Mouse (Mus musculus) forebrain, embryonic 14.5 days (tissue): ENCODE data around the gene Xylt2. TPM values are rescaled to one million over a fixed set of nuclear protein-coding genes. Genes with fewer than 3 reads are reported as not detected.

Source experiments
- ATAC-seq: fragments of 200-750 bp; cut with Nextera tagmentation; 2 replicates; pipeline ENCODE4 v1.8.0; 2017; ENCODE audit warnings: mild to moderate bottlenecking, moderate library complexity
- DNase-seq: peaks from one replicate; pipeline ENCODE4 v3.0.0-alpha.2; 2015; ENCODE audit warnings: low spot score
- H3K27ac ChIP-seq: fragments of 300-500 bp; sonication (generic); 2 replicates; pipeline ENCODE4 v1.5.1; 2014; ENCODE audit warnings: low read depth, mild to moderate bottlenecking, control low read depth, low read length, moderate library complexity
- H3K27me3 ChIP-seq: fragments of 300-500 bp; sonication (generic); replicated peaks from 2 replicates; pipeline ENCODE4 v1.6.1; 2014; ENCODE audit warnings: low read length, control low read depth, mixed read lengths; ENCODE audit not compliant: control insufficient read depth, insufficient read depth
- H3K36me3 ChIP-seq: fragments of 300-500 bp; sonication (generic); 2 replicates; pipeline ENCODE4 v1.6.1; 2014; ENCODE audit warnings: low read length, control low read depth; ENCODE audit not compliant: control insufficient read depth, insufficient read depth
- H3K4me1 ChIP-seq: fragments of 300-500 bp; sonication (generic); 2 replicates; pipeline ENCODE4 v1.6.1; 2014; ENCODE audit warnings: antibody characterized with exemption, low read length, control low read depth; ENCODE audit not compliant: control insufficient read depth, insufficient read depth
- H3K4me2 ChIP-seq: fragments of 300-500 bp; sonication (generic); 2 replicates; pipeline ENCODE4 v1.6.1; 2014; ENCODE audit warnings: mild to moderate bottlenecking, control low read depth, low read length
- H3K4me3 ChIP-seq: fragments of 300-500 bp; sonication (generic); 2 replicates; pipeline ENCODE4 v1.5.1; 2014; ENCODE audit warnings: low read depth, low read length, control low read depth
- H3K9ac ChIP-seq: fragments of 300-500 bp; sonication (generic); 2 replicates; pipeline ENCODE4 v1.6.1; 2014; ENCODE audit warnings: mild to moderate bottlenecking, low read length, control low read depth, moderate library complexity
- H3K9me3 ChIP-seq: fragments of 300-500 bp; sonication (generic); replicated peaks from 2 replicates; pipeline ENCODE4 v1.6.1; 2016; ENCODE audit warnings: low read length, control low read depth, mixed read lengths; ENCODE audit not compliant: control insufficient read depth
- WGBS: fragments of 180-500 bp; shearing (Covaris S2); extraction: QIAGEN DNeasy Blood & Tissue Kit; methylation state at CpG from one replicate; pipeline ENCODE4 v1.1.7; 2014; 5-methylcytosine and 5-hydroxymethylcytosine counted together
- polyA plus RNA-seq: library from polyadenylated mRNA; unstranded; fragments of >200 nt; fragmentation: Nextera tagmentation; extraction: Ambion mirVana; gene quantifications from 2 replicates; pipeline ENCODE4 v1.2.1, GENCODE M21; 2014

Xylt2 gene
- 6.9 and 8.2 TPM in 2 replicates for polyA plus RNA-seq

- 0% methylated on average over 77 of the region's 82 CpGs for WGBS
- ATAC-seq, result peak; percentile 97
These were observed at the start of gene Xylt2 for GRCm38 (mm10) chr11:94676754-94677606. TSS of gene Xylt2 (minus strand) at chr11:94677515.

GRCm38 (mm10) chr11:94719216-94719615 is 41.9 kb upstream of the Xylt2 start:
- Histone ChIP-seq H3K4me1 (no peaks in the 10 kb centered on the region), H3K9ac (no peak overlapping the region), H3K4me3 (no peak overlapping the region), H3K27me3 (no peaks in the 10 kb centered on the region), H3K27ac (no peak overlapping the region), H3K4me2 (no peak overlapping the region), H3K9me3 (no peaks in the 10 kb centered on the region), H3K36me3 (no peaks in the 10 kb centered on the region)
- WGBS, result 78% methylated on average over 2 of the region's 2 CpGs
- no peak for ATAC-seq
- no peak for DNase-seq

More at GRCm38 (mm10) chr11:94676754-94677606, at the start of gene Xylt2:
- no peaks in the 10 kb centered on the region for H3K36me3 ChIP-seq
- peak; percentile 96 for DNase-seq
- peak within 1 kb of the TSS; percentile 64 for H3K4me3 ChIP-seq
- no peaks in the 10 kb centered on the region for H3K27me3 ChIP-seq
- peak within 1 kb of the TSS; percentile 94 for H3K9ac ChIP-seq
- peaks cover 14% of the 10 kb centered on the region for H3K4me1 ChIP-seq
- H3K4me2 ChIP-seq, result peak within 1 kb of the TSS; percentile 88
- no peaks in the 10 kb centered on the region for H3K9me3 ChIP-seq
- peak within 1 kb of the TSS; percentile 84 for H3K27ac ChIP-seq

- Histone ChIP-seq H3K9ac (no peak overlapping the region), H3K4me1 (no peaks in the 10 kb centered on the region), H3K4me2 (no peak overlapping the region), H3K27me3 (no peaks in the 10 kb centered on the region), H3K9me3 (no peaks in the 10 kb centered on the region), H3K27ac (no peak overlapping the region), H3K36me3 (no peaks in the 10 kb centered on the region), H3K4me3 (no peak overlapping the region)
- DNase-seq (no peak), ATAC-seq (no peak)
- WGBS, result 90% methylated on average over 7 of the region's 7 CpGs
These were observed 41.0 kb upstream of the Xylt2 start for GRCm38 (mm10) chr11:94718113-94718909.

DNA sequence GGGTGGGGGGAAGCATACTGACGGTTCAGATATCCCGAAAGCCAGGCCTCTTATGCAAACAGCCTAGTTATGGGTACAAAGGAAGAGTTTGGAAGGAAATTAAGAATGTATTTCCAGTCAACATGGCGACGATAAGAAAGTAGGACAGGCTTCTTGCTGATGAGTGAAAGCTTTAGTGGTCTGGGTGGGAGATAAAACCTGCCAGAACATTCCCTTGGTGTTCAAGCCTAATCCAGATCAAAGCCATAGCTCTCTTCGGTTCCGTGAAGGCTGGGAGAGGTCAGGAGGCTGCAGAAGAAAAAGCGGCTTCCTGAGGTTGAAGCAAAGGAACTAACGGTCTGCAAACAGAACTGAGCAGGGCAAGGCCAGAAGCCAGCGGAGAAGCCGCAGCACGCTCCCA is 39.9 kb upstream of the Xylt2 start:
- no peaks in the 10 kb centered on the region for H3K27me3 ChIP-seq
- H3K4me1 ChIP-seq, result no peaks in the 10 kb centered on the region
- ATAC-seq, result no peak
- H3K27ac ChIP-seq, result no peak overlapping the region
- no peaks in the 10 kb centered on the region for H3K9me3 ChIP-seq
- no peak for DNase-seq
- H3K4me3 ChIP-seq, result no peak overlapping the region
- H3K4me2 ChIP-seq, result no peak overlapping the region
- no peak overlapping the region for H3K9ac ChIP-seq
- H3K36me3 ChIP-seq, result no peaks in the 10 kb centered on the region
- WGBS, result 46% methylated on average over 11 of the region's 11 CpGs

DNA sequence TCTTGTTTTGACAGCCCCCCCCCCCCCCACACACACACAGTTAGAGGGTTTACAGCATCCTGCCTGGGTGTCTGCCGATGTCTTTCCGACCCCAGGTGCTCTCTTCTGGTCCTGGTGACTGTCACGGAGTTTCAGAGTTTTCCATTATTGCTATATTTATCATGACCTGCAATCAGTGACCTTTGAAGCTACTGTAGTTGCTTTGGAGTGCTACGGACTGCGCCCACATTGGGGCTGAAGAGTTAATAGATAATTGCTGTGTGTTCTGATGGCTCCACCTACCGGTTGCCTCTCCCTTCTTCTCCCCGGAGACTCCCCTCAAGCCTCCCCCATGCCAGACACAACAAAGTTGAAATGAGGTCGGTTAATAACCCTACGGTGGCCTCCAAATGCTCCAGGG is 39.4 kb upstream of the Xylt2 start:
- no peak overlapping the region for H3K9ac ChIP-seq
- ATAC-seq (peak; percentile 20; the same call in 1 of the 2 replicates), DNase-seq (peak; percentile 49)
- no peaks in the 10 kb centered on the region for H3K9me3 ChIP-seq
- no peaks in the 10 kb centered on the region for H3K36me3 ChIP-seq
- H3K4me3 ChIP-seq, result no peak overlapping the region
- no peaks in the 10 kb centered on the region for H3K27me3 ChIP-seq
- H3K27ac ChIP-seq, result no peak overlapping the region
- no peaks in the 10 kb centered on the region for H3K4me1 ChIP-seq
- WGBS, result 19% methylated on average over 9 of the region's 9 CpGs
- no peak overlapping the region for H3K4me2 ChIP-seq

- H3K36me3 ChIP-seq, result no peaks in the 10 kb centered on the region
- no peaks in the 10 kb centered on the region for H3K27me3 ChIP-seq
- ATAC-seq (no peak), DNase-seq (no peak)
- H3K4me2 ChIP-seq, result no peak overlapping the region
- H3K9me3 ChIP-seq, result no peaks in the 10 kb centered on the region
- no peak overlapping the region for H3K4me3 ChIP-seq
- H3K4me1 ChIP-seq, result no peaks in the 10 kb centered on the region
- 74% methylated on average over 5 of the region's 5 CpGs for WGBS
- H3K9ac ChIP-seq, result no peak overlapping the region
- no peak overlapping the region for H3K27ac ChIP-seq
These were observed 38.3 kb upstream of the Xylt2 start for GRCm38 (mm10) chr11:94715622-94716021.

- WGBS, result 65% methylated on average over 11 of the region's 11 CpGs
- Histone ChIP-seq H3K9me3 (no peaks in the 10 kb centered on the region), H3K4me3 (no peak overlapping the region), H3K36me3 (no peaks in the 10 kb centered on the region), H3K4me1 (no peaks in the 10 kb centered on the region), H3K27ac (no peak overlapping the region), H3K9ac (no peak overlapping the region), H3K27me3 (no peaks in the 10 kb centered on the region), H3K4me2 (no peak overlapping the region)
- DNase-seq (no peak), ATAC-seq (no peak)
These were observed 36.0 kb upstream of the Xylt2 start for GRCm38 (mm10) chr11:94713246-94713860.

DNA sequence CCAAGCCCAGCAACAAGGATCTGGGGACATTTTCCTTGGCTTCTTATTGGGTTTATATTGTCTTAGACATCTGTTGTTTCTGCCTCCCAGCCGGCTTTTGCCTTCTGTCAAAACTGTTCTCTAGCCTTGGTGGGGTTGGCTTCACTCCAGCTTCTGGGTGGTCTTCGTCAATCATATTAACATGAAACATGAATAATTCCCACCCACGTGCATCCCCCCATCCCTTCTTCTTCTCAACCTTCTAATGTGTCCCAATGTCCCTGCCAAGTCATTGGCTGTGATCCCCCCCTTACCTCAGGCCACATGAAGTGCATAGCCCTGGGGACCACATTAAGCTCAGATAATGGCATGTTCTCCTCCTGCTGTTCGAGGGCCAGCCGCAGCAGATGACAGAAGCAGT is 27.2 kb upstream of the Xylt2 start, which contains the start of gene Gm11541:
Gene Gm11541 (minus strand): TSS at position 28 of the 400 bp plus-strand sequence.
- no peaks in the 10 kb centered on the region for H3K36me3 ChIP-seq
- no peaks in the 10 kb centered on the region for H3K27me3 ChIP-seq
- no peaks in the 10 kb centered on the region for H3K4me1 ChIP-seq
- ATAC-seq (no peak; the same call in 1 of the 2 replicates), DNase-seq (peak; percentile 77)
- no peak within 1 kb of the TSS for H3K4me3 ChIP-seq
- 58% methylated on average over 5 of the region's 5 CpGs for WGBS
- H3K27ac ChIP-seq, result no peak within 1 kb of the TSS
- no peak within 1 kb of the TSS for H3K9ac ChIP-seq
- no peak within 1 kb of the TSS for H3K4me2 ChIP-seq
- H3K9me3 ChIP-seq, result no peaks in the 10 kb centered on the region
